Mouse (Mus musculus) cerebellum, adult 8-10 months (tissue): ENCODE measurements around the gene Upk3b.

Experiments
- DNase-seq: peaks from one replicate; pipeline ENCODE4 v3.0.0; 2022

The Upk3b gene

GRCm38 (mm10) chr5:136077001-136077550 is 38.8 kb downstream of the Upk3b start:
- no peak for DNase-seq

- no peak for DNase-seq
These were observed 39.8 kb downstream of the Upk3b start for GRCm38 (mm10) chr5:136078136-136078535.

- DNase-seq = no peak
These were observed 44.0 kb downstream of the Upk3b start for GRCm38 (mm10) chr5:136082345-136082744.

GRCm38 (mm10) chr5:136083669-136084107 is 45.4 kb downstream of the Upk3b start, which contains the start of gene Rasa4:
Gene Rasa4 (plus strand): TSS chr5:136083916.
- DNase-seq = peak; percentile 92

- DNase-seq = no peak
These were observed 46.0 kb downstream of the Upk3b start for GRCm38 (mm10) chr5:136084144-136084881.

GRCm38 (mm10) chr5:136084891-136085651 is 46.8 kb downstream of the Upk3b start:
- peak; percentile 54 for DNase-seq

- DNase-seq = no peak
These were observed 48.0 kb downstream of the Upk3b start for GRCm38 (mm10) chr5:136086290-136086689.

GRCm38 (mm10) chr5:136088821-136089575 is 50.7 kb downstream of the Upk3b start:
- no peak for DNase-seq

- DNase-seq = no peak
These were observed 53.6 kb downstream of the Upk3b start for GRCm38 (mm10) chr5:136091927-136092326.

- no peak for DNase-seq
These were observed 56.1 kb downstream of the Upk3b start for GRCm38 (mm10) chr5:136094249-136095010.

- DNase-seq = no peak
These were observed 56.8 kb downstream of the Upk3b start for GRCm38 (mm10) chr5:136095089-136095488.
